Mouse (Mus musculus) lung, postnatal 36 days (tissue): ENCODE measurements at regions not wholly inside any gene's neighbourhood (a gene's known extent, or its start where the extent isn't known, plus 50 kb on each side); places are given as distances from the start of the nearest gene placed in this dataset.
A peak's percentile ranks its signal among the peaks of the same experiment; 100 is the strongest.

Source experiments
- DNase-seq: peaks from one replicate; pipeline ENCODE4 v3.0.0; 2022; ENCODE audit warnings: mixed read lengths

DNA sequence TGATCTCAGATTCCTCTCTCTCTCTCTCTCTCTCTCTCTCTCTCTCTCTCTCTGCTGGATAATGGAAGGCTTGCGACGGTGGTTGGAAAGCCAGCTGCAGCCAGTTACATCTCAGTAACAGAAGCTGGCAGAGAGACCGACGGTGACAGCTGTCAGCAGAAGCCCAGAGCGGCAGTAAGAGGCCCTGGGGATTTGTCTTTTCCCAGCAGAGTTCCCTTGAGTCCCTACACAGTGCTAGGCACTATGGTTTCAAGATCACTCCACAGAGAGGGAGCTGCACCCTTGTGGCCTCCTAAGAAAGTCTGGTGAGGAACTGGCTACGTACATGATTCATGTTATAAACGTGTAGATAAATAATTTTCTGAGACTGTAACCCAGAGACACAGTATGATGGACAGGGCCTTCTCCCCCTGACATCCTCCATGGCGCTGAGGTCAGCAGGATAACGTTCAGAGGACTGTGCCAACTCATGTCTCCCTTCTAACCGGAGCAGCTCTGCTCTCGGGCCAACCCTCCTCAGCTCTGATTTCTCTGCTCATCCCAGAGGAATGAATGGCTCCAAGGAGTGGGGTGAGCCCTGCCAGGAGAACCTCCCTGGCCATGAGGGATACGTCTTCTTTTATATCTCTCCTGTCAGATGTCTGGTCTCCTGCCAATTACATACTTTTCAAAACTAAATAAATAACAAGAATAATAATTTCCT, 253.5 kb upstream of the Cadm1 start:
- DNase-seq, result peak; percentile 39

GRCm38 (mm10) chr9:47279410-47279809, 250.6 kb upstream of the Cadm1 start:
- DNase-seq, result peak; percentile 17

DNA sequence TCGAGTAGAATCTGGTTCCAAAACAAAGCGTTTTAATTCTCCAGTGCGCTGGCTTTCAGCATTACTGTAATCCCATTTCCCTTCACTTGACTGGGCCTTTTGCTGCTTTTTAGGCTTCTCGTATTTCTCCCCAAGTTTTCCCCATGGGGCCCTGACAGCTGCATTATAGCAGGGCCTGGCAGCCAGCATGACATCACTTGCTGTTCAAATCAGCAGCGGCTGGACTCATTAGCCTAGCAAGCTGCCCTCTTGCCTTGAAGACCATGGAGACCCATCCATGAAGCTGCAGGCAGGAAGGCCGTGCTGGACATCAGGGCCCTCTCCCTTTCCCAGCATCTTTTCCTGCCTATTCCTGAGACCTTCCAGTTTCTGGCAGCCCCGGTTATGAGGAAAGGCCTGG, 249.8 kb upstream of the Cadm1 start:
- peak; percentile 32 for DNase-seq

DNA sequence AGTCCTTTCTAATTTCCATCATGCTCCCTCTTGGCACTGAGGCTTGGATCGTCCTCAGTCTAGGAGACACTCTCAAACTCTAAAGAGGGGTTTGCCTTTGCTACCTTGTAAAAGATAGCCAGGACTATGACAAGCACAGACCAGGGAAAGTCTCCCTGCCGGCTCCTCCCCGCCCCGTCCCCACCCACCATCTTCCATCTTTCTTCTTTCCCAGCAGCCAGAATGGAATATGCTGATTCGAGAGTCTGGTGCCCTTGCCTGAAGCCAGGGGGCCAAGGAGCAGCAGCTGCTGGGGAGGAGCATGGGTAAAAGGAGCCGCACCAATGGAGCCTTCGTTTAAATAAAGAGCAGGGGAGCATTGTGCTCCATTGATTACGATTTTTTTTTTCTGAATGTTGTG, 249.4 kb upstream of the Cadm1 start:
- no peak for DNase-seq

DNA sequence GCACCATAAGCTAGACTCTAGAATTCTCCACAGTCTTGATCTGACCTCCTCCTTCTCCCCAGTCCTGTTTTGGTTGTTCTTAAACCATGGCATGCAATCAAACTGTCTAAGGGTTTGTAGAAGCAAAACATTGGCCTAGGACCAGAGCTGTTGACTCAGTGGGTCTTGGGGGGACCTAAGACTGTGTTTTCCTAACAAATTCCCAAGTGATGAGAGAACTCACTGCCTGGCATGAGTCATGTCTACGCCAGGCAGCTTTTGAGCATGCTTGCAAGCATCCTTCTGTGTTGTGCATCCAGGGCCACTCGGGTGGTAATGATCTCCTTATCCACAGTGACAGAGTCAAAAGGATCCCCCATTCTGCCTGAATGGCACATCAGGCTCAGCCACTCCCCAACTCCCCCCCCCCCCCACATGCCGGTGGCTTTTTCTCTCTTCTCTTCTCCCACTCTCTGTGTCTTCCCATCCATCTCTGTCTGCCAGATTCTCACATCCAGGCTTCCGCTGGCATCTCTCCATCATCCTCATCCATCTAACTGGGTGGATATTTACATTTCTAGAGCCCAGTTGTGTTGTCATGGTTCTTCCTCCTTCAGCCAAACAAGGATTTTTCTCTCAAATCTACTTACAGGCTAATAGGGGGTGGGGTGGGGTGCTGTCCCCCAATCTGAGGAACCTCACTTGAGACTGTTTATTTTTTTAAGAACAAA, 246.1 kb upstream of the Cadm1 start:
- DNase-seq, result no peak

DNA sequence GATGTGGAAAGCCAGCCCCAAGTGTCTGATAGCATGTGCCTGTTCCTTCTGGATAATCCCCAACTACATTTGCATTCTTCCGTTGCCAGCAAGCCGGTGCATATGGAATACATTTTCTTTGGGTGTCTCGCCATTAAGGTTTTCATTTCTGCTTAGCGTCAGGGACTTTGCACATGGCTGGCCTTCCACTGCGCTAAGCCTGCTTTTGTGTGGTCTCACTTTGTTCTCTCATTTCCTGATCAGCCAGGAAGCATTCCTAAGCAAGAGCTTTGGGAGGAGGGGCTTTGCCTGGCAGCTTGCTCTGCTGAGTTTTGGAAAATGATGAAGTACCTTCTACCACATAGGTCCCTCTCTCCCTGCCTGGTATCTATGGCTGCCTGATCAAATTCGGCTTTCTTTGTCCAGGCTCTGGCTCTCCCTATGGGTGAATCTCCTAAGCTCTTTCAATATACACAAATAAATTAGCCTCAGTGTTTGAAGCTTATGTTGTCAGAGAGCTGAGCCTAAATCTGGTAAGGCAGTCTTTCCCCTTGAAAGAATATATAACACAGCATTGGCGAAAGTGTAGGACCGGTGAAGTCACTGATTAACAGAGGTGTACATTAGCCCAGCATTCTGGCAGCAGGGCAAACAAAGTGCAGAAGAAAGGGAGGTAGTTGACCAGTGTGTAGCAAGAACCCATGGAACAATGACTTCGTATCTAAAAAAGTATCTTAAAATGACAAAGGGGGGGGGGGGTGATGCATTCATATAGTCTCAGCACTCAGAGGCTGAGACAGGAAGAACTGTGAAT, 242.8 kb upstream of the Cadm1 start:
- no peak for DNase-seq

GRCm38 (mm10) chr9:47288587-47289199, 241.3 kb upstream of the Cadm1 start:
- no peak for DNase-seq

DNA sequence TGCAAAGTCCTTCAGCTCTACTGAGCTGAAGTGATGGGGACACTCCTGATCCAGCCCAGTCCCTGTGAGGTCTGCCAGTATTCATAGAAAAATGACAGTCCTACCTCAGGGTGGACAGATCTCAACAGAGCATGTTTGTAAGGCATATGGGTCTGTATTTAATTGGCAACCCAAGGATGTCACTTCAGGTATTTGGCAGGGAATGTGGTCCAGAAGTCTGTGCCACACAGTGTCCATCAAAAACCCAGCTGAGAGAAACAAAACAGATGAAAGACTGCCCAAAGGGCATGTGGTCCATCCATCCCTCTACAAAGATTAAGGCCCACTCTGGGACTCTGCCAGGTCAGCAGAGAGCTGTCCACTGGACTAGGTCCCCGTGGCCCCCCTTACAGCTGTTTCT, 229.3 kb upstream of the Cadm1 start:
- DNase-seq, result no peak

- no peak for DNase-seq
Observed at GRCm38 (mm10) chr9:47307125-47307751, 222.7 kb upstream of the Cadm1 start.

- peak; percentile 49 for DNase-seq
Observed at GRCm38 (mm10) chr9:47307752-47308500, 222.0 kb upstream of the Cadm1 start.

DNA sequence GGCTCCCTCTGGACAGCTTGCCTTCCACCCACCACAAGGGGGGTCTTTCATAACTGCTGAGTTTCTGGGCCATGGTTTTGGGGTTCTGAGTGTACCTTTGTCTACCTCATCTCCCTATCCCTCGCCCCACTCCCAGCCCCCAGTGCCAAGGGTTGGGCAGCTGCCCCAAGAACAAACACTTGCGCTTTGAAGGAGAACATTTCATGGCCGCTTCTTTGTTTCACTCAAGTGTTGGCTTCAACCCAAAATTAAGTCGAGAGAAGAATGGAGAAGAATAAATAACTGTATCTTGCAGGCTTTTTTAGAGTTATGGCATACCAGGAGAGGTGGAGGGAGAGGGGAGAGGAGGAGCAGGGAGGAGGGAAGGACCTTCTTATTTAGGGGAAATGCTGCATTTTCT, 216.5 kb upstream of the Cadm1 start:
- DNase-seq, result peak; percentile 67

DNA sequence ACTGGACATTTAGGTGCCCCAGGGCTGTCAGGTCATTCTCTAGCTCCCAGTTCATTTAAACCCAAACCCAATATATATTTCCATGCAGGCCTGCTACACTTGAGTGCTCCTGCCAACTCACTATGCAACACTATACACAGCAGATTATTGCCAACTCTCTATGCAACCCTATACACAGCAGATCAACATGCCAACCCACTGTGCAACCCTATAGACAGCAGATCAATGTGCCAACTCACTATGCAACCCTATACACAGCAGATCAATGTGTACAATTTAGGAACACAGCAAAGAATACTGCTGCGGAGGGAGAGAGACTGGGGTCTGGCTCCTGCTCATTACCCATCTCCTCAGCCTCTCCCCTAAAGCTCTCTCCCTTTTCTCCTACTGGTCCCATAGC, 215.7 kb upstream of the Cadm1 start:
- DNase-seq, result no peak

GRCm38 (mm10) chr9:47320345-47320744, 209.6 kb upstream of the Cadm1 start:
- no peak for DNase-seq

- peak; percentile 30 for DNase-seq
Observed at GRCm38 (mm10) chr9:47321106-47321789, 208.7 kb upstream of the Cadm1 start.

DNA sequence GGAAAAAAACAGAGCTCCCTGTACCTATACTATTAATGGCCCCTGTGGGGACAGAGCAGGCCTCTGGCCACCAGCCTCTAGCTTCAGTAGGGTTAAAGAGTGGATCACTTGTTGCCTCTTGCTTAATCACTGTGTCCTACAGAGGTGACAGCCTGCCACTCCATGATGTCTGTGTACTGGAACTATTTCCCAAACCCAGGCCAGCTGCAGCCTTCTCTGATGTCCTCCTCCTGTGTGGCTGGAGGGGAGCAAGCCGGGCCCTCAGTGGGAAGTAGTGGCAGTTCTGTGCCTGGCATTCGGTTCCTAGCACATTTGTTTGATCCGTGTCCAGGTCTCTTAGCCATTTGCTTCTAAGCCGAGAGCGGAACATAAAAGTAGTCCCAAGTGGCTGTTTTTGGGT, 207.7 kb upstream of the Cadm1 start:
- no peak for DNase-seq

DNA sequence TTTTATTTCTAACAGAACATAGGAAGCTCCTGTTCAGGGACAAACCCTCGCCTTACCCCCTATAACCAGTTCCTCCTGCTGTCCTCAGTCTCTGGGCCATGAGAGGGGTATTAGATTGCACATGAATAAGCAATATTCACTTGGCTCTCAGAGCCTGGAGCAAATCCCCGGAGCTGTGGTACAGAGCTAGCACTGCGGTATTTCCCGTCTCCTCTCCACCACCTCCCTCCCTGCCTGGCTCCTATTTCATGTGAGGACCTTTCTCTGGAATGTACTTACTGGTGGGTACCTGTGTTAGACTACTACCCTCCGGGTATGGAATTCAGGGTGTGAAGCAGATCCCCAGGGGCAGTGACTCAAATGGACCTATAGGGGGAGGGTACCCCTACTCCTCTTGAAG, 206.9 kb upstream of the Cadm1 start:
- no peak for DNase-seq

GRCm38 (mm10) chr9:47327575-47327974, 202.4 kb upstream of the Cadm1 start:
- no peak for DNase-seq

- peak; percentile 63 for DNase-seq
Observed at GRCm38 (mm10) chr9:47332929-47333328, 197.0 kb upstream of the Cadm1 start.

- DNase-seq, result peak; percentile 65
Observed at GRCm38 (mm10) chr9:47338221-47338620, 191.8 kb upstream of the Cadm1 start.

DNA sequence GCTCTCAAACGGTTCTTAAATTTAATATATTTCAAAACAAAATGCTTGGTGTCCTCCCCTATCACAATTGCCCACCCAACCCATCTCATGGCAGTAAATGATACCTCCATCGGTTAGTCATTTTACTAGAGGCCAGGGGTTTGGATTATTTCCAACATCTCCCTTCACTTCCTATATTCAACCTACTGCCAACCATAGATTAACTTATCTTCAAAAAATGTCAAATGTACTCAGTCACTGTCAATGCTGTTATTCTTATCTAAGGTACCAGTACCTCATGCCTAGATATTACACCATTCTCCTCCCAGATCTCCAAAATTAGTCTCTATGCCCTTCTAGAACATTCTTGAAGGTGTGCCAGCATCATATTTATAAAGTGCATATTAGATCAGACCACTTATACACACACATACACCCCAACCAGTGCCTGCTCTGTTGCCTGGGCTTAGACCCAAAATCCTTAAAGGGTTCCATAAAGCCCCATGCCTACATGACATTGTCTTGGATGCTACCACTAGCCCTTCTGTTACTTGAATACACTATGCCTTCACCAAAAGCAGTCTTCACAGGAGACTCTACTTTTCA, 183.4 kb upstream of the Cadm1 start:
- DNase-seq, result no peak

DNA sequence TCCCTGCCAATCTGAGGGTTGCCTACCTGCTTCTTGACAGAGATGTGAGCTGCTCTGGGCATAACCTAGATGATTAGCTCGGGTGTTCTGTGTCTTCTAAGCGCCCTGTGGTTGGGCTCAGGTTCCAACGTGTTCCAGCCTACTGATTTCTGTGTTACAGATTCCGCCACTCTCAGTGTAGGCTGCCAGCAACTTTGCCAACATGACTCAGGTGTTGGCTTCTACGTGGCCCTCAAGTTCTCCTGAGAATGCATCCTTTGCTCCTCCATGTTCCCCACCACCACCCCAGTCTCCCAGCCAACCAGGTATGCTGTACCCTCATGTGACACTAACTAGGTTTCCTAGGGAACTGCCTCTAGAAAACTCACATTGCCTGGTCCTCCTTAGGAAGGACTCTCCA, 179.7 kb upstream of the Cadm1 start:
- DNase-seq, result no peak
